Mouse (Mus musculus) G1E (cell line): ENCODE measurements around the gene Samd5.

ENCODE experiments used
- CTCF ChIP-seq: IDR thresholded peaks from 2 replicates; pipeline ENCODE4 v1.5.1; 2012; ENCODE audit warnings: low read depth, low read length, inconsistent platforms, mixed read lengths
- GATA1 ChIP-seq: IDR thresholded peaks from 2 replicates; pipeline ENCODE4 v1.6.1; 2012; ENCODE audit warnings: borderline replicate concordance, low read length, inconsistent platforms, mixed read lengths
- POLR2AphosphoS5 ChIP-seq: IDR thresholded peaks from 2 replicates; pipeline ENCODE4 v1.6.1; 2012; ENCODE audit warnings: low read depth, low read length, inconsistent platforms; ENCODE audit not compliant: insufficient replicate concordance
- TAL1 ChIP-seq: conservative IDR thresholded peaks from 2 replicates; pipeline ENCODE4 v1.6.1; 2012; ENCODE audit warnings: low read depth, low read length, inconsistent platforms, mixed read lengths

DNA sequence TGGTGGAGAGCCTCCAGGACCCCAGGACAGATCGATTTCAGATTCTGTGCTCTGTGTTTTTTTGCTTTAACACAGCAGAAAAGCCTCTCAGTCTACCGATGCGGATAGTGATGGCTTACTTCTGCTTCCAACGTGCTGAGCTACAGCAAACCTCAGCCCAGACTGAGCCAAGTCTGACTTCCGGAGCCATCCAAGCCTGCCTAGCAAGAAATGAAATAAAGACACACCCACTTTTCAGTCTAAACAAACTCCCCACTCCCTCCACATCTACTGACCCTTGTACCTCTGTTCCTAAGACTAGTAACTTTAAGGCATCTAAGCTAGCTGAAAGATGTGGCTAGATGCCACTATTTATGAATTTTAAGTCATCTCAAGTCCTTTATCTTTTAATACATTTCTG lies 43.1 kb upstream of the Samd5 start:
- TF ChIP-seq CTCF (no peak), TAL1 (no peak), POLR2AphosphoS5 (no peak), GATA1 (no peak)
